Mouse (Mus musculus): Measurements from ENCODE around the gene Cfap52. TPM values are rescaled to one million over a fixed set of nuclear protein-coding genes. Genes with fewer than 3 reads are reported as not detected.
A peak's percentile ranks its signal among the peaks of the same experiment; 100 is the strongest.

Gene Cfap52
- total RNA-seq, 4 experiments from 2014 or later = 1.7 to 7.2 (median 5.0) TPM

GRCm38 (mm10) chr11:67926348-67927055, 38.9 kb downstream of the Cfap52 start:
- DNase-seq (ENCODE audit: low spot score in 2 of 2) = no peak

- DNase-seq (ENCODE audit: low spot score in 2 of 2) = no peak
These were observed 40.5 kb downstream of the Cfap52 start for GRCm38 (mm10) chr11:67925000-67925399.

- DNase-seq (ENCODE audit: low spot score in 2 of 2) = no peak
These were observed 41.7 kb downstream of the Cfap52 start for GRCm38 (mm10) chr11:67923720-67924119.

- DNase-seq (ENCODE audit: low spot score in 2 of 2) = peak in 1 of 2 experiments; percentile 14
These were observed 42.7 kb downstream of the Cfap52 start for GRCm38 (mm10) chr11:67922755-67923125.

- peak; percentile 11 to 35 for DNase-seq (ENCODE audit: low spot score in 2 of 2)
These were observed 43.4 kb downstream of the Cfap52 start, which contains the start of gene Usp43 for GRCm38 (mm10) chr11:67921827-67922754. Gene Usp43 (minus strand): TSS chr11:67922153.

GRCm38 (mm10) chr11:67921091-67921826, 44.2 kb downstream of the Cfap52 start:
- peak; percentile 9 to 38 for DNase-seq (ENCODE audit: low spot score in 2 of 2)

GRCm38 (mm10) chr11:67920226-67920960, 45.1 kb downstream of the Cfap52 start:
- DNase-seq (ENCODE audit: low spot score in 2 of 2) = no peak

- DNase-seq (ENCODE audit: low spot score in 2 of 2) = no peak
These were observed 45.9 kb downstream of the Cfap52 start for GRCm38 (mm10) chr11:67919593-67919992.

- no peak for DNase-seq (ENCODE audit: low spot score in 2 of 2)
These were observed 48.3 kb downstream of the Cfap52 start for GRCm38 (mm10) chr11:67917126-67917525.

GRCm38 (mm10) chr11:67911074-67911473, 54.4 kb downstream of the Cfap52 start:
- DNase-seq (ENCODE audit: low spot score in 2 of 2) = no peak

- DNase-seq (ENCODE audit: low spot score in 2 of 2) = no peak
These were observed 61.7 kb downstream of the Cfap52 start for GRCm38 (mm10) chr11:67903756-67904155.

- peak; percentile 65 to 69 for DNase-seq (ENCODE audit: low spot score in 2 of 2)
These were observed 68.3 kb downstream of the Cfap52 start for GRCm38 (mm10) chr11:67897064-67897560.

- no peak for DNase-seq (ENCODE audit: low spot score in 2 of 2)
These were observed 69.8 kb downstream of the Cfap52 start for GRCm38 (mm10) chr11:67895641-67896040.

- DNase-seq (ENCODE audit: low spot score in 2 of 2) = no peak
These were observed 76.9 kb downstream of the Cfap52 start for GRCm38 (mm10) chr11:67888521-67888920.

- no peak for DNase-seq (ENCODE audit: low spot score in 2 of 2)
These were observed 79.5 kb downstream of the Cfap52 start for GRCm38 (mm10) chr11:67885921-67886320.

Other genes with a start within 250 kb of the Cfap52 start
- gene Glp2r, start 194.5 kb downstream of the Cfap52 start, total RNA-seq (2022) = under 1 TPM in 3 of 4 experiments, not detected in 1; 0.16 to 0.58 (median 0.46) TPM
- gene Gsg1l2, start 191.0 kb downstream of the Cfap52 start, total RNA-seq (2022) = not detected
- gene Dhrs7c, start 167.5 kb downstream of the Cfap52 start, total RNA-seq (2022) = 100 to 1,000 TPM; 266 to 400 (median 349) TPM
- under 1 TPM; 0.22 to 0.51 (median 0.29) TPM for gene Usp43, start 43.5 kb downstream of the Cfap52 start, total RNA-seq (2022)
- gene Stx8, start 542 bp upstream of the Cfap52 start, total RNA-seq (2022) = 10 to 100 TPM; 21.5 to 27.4 (median 22.6) TPM

All from gastrocnemius, adult 8-10 months (tissue).